In the genomic region with DNA sequence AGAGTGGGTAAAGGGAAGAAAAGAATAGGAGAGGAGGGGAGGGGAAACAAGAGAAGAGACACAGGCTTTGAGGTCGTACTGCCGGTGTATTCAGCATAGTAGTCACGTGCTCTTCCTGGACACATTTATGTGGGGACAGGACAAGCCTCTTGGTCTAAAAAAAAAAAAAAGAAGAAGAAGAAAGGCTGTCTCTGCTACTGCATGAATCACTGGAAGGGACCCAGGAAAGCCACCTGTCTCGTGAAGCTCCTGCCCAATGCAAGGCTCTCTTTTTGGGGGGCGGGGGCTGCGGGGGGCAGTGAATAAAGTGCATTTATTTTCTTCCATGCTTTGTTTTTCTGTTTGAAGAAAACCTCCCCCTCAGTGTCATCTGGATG, we compare ENCODE assay signal across 10 mouse cellular contexts.
DNase-seq lines count a peak whose midpoint lies in the region; ATAC-seq and TF ChIP-seq lines count a peak whose summit lies in the region.
"Had no signal": no experiment of that assay in that cellular context is flagged by ENCODE, and none has a peak within 500 bp of the region (broad histone marks: within the 10 kb centered on the region; RNA-seq: fewer than 3 reads in every experiment).

No protein-coding gene starts in this region.

- TF ChIP-seq CTCF in kidney, adult 2 months (conservative IDR thresholded peaks at IDR 0.05; ENCODE audit: insufficient read depth, insufficient read length, low read depth, low read length), result no peak

- peaks cover 28% of the 10 kb centered on the region for H3K27me3 ChIP-seq in kidney, embryonic 15.5 days
- H3K27me3 ChIP-seq in kidney, adult 2 months (replicated peaks; ENCODE audit: control insufficient read depth, insufficient read depth, low read length), result no peaks in the 10 kb centered on the region
- no peaks in the 10 kb centered on the region for H3K27me3 ChIP-seq in midbrain, embryonic 14.5 days (ENCODE audit: control insufficient read depth, insufficient read depth, low read length)

- ATAC-seq in kidney, embryonic 15.5 days (replicated peaks; ENCODE audit: low FRiP score), result no peak
- peak; percentile 13; the same call in 1 of the 2 replicates for ATAC-seq in granulocyte monocyte progenitor cell, adult 5-6 weeks (replicated peaks; ENCODE audit: poor library complexity, severe bottlenecking)
- ATAC-seq in midbrain, embryonic 14.5 days (ENCODE audit: low FRiP score, low TSS enrichment), result no peak; the same call in 1 of the 2 replicates

- no peak for TF ChIP-seq POLR2A in kidney, adult 2 months (IDR thresholded peaks at IDR 0.05; ENCODE audit: low read depth, low read length)

- no peak overlapping the region for H3K27ac ChIP-seq in kidney, embryonic 15.5 days
- H3K27ac ChIP-seq in kidney, adult 2 months (ENCODE audit: insufficient read depth, low read depth, low read length), result no peak overlapping the region
- peak overlapping the region; percentile 58 for H3K27ac ChIP-seq in midbrain, embryonic 14.5 days (replicated peaks; ENCODE audit: low read depth, low read length)
- H3K27ac ChIP-seq: liver, embryonic 14.5 days had no signal

- H3K9ac ChIP-seq in kidney, embryonic 15.5 days, result no peak overlapping the region
- peak overlapping the region; percentile 46 for H3K9ac ChIP-seq in midbrain, embryonic 14.5 days (replicated peaks; ENCODE audit: low read length)
- H3K9ac ChIP-seq: liver, embryonic 14.5 days had no signal

- peak overlapping the region; percentile 19 for H3K4me3 ChIP-seq in kidney, embryonic 15.5 days (replicated peaks)
- H3K4me3 ChIP-seq in kidney, adult 2 months (ENCODE audit: insufficient read depth, low read depth, low read length), result no peak overlapping the region
- peak overlapping the region; percentile 32 for H3K4me3 ChIP-seq in midbrain, embryonic 14.5 days (replicated peaks; ENCODE audit: low read depth, low read length)

- H3K36me3 ChIP-seq in kidney, embryonic 15.5 days, result no peaks in the 10 kb centered on the region
- no peaks in the 10 kb centered on the region for H3K36me3 ChIP-seq in kidney, adult 2 months (ENCODE audit: control insufficient read depth, insufficient read depth, low read length)
- H3K36me3 ChIP-seq in midbrain, embryonic 14.5 days (ENCODE audit: control insufficient read depth, insufficient read depth, low read length), result no peaks in the 10 kb centered on the region

- intact Hi-C loops in gastrocnemius, postnatal 36 days (cut with DNase I), result loop anchor here (2.0 to 5.0 kb wide), 3 partner anchors 226 to 370 kb away; no protein-coding TSS in a partner anchor

- no peak for DNase-seq in kidney, adult 2 months
- DNase-seq in cerebellum, postnatal 14 days, result peak; percentile 68 to 70
- DNase-seq in midbrain, embryonic 14.5 days, result no peak
- no peak for DNase-seq in natural killer cell, adult 2 months (ENCODE audit: low spot score in 2 of 2)
- DNase-seq in gastrocnemius, postnatal 36 days, result no peak
- DNase-seq in spleen, postnatal 10 days (ENCODE audit: low spot score in 2 of 2), result no peak
- DNase-seq: right cerebral cortex, adult 18-20 months had no signal

- WGBS in kidney, embryonic 15.5 days, result 40% methylated on average over 6 of the region's 6 CpGs
- 37% methylated on average over 6 of the region's 6 CpGs for WGBS in kidney, adult 2 months
- WGBS in midbrain, embryonic 14.5 days, result 9% methylated on average over 6 of the region's 6 CpGs

- H3K9me3 ChIP-seq in kidney, embryonic 15.5 days (replicated peaks), result no peaks in the 10 kb centered on the region
- H3K9me3 ChIP-seq in midbrain, embryonic 14.5 days (ENCODE audit: control insufficient read depth, low read length), result no peaks in the 10 kb centered on the region

- H3K4me2 ChIP-seq in kidney, embryonic 15.5 days, result peak overlapping the region; percentile 51
- H3K4me2 ChIP-seq in midbrain, embryonic 14.5 days (ENCODE audit: low read length), result peak overlapping the region; percentile 64

- H3K4me1 ChIP-seq in kidney, embryonic 15.5 days, result peaks cover 18% of the 10 kb centered on the region
- no peaks in the 10 kb centered on the region for H3K4me1 ChIP-seq in kidney, adult 2 months (ENCODE audit: control insufficient read depth, insufficient read depth, low read length)
- H3K4me1 ChIP-seq in midbrain, embryonic 14.5 days (ENCODE audit: control insufficient read depth, insufficient read depth, low read length), result peaks cover 21% of the 10 kb centered on the region

Comparison
In these comparisons a context has a peak if more than half of its experiments do, and no peak if none do; other contexts are left out.
1. DNase-seq: peak in cerebellum, postnatal 14 days (2 of 2); none in kidney, adult 2 months (single experiment), midbrain, embryonic 14.5 days (single experiment), natural killer cell, adult 2 months (0 of 2), gastrocnemius, postnatal 36 days (0 of 2) and spleen, postnatal 10 days (0 of 2).